Mouse (Mus musculus) induced T-regulatory cell, adult 2 months (primary cell): ENCODE data around the gene Tjp3.
A peak's percentile ranks its signal among the peaks of the same experiment; 100 is the strongest.
"Not testable (repeated sequence)": the region's sequence is repeated elsewhere in the genome, so short reads cannot be mapped to it uniquely, and the experiment has no call there.

Source experiments
- DNase-seq: peaks from one replicate; pipeline ENCODE4 v3.0.0-alpha.2; 2012; ENCODE audit warnings: low read depth

The Tjp3 gene

DNA sequence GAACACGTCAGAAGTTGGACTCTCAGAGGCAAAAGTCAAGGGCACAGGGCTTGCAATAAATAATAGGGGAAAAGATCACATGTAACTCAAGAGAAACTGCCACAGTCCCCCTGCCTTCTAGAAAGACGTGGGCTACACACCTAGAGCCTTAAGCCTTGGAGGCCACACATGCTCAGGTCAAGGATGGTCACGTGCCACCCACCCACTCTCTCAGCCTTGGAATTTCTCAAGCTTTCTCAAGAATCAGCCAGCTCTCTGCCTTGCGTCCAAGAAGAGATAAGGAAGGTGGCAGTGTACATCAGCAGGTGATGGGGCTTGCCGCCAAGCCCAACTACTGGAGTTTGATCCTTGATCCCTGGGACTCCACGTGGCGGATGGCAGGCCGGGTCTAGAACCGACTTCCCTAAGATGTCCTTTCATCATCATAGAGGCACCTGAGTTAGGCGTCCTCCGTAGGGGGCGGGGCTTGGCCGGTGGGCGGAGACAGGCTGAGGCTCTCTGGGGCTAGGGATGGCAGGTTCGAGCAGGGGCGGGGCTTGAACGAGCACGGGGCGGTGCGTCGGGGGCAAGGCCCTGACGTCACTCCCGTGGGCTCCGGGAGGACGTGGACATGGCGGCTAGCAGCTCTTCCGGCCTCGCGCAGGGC, 58.7 kb downstream of the Tjp3 start, which contains the start of gene Zfr2:
Gene Zfr2, plus strand, starts transcription at position 576 of the 646 bp plus-strand sequence.
- DNase-seq = peak; percentile 98

DNA sequence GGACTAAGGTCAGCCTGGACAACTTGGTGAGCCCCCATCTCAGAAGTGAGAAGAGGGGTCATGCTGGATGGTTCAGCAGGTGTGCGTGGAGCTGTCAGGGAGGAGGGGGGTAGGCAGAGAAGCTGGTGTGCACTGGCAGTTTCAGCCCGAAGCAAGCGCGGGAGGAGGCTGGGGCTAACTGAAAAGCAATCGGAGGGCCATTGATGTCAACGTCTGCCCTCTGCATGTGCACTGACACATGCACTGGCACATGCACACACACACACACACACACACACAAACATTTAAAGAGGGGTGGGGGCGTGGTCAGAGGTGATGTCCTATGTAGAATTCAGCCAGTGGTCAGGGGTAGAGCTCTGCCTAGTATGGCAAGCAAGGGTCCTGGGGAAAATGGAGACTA, 59.9 kb downstream of the Tjp3 start:
- DNase-seq = no peak

DNA sequence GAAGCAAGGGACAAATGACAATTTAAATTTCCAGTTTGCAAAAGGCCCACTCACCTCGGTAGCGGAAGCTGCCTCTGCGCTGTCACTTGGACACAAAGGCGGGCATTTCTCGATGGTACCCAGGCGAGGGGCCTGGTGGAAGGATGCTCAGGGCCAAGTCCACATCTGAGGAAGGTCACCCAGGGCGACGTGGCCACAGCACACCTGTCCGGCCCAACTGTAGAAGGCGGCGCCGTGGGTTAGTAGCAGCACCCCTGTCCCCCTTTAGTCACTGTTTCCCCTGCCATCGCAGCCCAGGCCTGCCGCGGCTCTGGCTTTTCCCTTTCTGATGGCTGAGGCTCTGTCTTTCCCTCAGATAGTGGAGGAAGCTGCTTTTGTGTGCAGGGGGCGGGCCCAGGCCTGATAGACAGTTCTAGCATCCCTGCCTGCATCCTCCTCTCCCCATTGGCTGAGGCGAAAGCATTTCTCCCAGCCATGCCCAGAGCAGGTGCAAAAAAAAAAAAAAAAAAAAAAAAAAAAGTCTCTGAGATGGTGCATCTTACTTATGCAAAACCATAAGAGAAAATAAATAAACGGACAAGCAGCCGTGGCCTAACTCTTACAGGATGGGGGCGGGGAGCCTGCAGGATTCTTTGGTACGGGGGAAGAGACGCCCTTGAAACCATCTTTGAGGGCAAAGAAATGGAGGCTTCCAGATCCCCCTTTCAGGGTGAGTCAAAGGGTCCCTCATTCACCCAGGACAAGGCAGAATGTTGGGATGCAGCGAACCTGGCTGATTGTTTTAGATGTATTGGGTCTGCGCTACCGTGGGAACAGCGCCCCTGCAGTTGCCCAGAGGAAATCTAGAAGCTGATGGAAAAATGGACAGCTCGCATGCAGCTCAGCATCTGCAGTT, 60.7 kb downstream of the Tjp3 start, which contains the start of gene Atcay:
Gene Atcay, minus strand, starts transcription at position 396 of the 895 bp plus-strand sequence.
- peak; percentile 82 for DNase-seq

DNA sequence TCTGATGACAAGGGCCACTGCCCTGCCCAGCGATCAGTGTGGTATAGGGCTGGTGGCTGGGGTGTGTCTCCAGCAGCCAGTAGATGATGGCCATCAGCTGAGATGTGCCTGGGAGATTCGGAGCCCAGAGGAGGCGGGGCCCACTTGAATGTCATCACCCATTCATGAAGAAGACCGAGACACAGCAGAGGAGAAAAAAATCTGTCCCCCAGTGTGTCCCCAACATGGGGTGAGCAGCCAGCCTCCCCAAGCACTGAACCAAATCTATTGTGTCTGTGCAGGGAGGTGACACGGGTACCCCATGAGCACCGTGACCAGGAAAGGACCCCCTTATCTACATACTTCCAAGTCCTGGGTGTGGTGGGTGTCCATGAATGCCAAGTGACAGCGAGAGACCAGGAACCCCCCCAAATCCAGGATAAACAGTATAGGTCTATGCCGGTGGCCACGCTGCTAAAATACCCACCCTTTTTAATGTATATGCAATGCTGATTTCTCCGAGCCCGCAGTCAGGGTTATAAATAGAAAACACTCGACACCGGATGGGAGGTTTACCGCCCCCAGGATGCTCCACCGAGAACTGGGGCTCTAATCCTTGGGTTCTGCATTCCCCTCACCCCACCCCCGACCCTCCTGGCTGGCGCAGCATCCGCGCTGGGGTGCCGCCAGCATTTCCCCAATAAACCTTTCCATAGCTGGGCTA, 61.5 kb downstream of the Tjp3 start:
- peak; percentile 71 for DNase-seq

DNA sequence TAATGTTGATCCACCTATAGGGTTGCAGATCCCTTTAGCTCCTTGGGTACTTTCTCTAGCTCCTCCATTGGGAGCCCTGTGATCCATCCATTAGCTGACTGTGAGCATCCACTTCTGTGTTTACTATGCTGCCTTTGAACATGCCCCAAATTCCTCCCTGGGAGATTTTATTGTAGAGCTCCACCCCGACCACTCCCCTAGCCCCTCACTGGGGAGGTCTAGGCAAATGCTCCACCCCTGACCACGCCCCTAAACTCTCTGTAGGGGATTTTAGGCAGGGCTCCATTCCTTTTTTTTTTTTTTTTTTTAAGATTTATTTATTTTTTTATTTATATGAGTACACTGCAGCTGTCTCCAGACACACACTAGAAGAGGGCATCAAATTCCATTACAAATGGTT, 67.7 kb downstream of the Tjp3 start:
- DNase-seq = not testable (repeated sequence)
